21 mouse cellular contexts compared by ENCODE assay signal in the genomic region with DNA sequence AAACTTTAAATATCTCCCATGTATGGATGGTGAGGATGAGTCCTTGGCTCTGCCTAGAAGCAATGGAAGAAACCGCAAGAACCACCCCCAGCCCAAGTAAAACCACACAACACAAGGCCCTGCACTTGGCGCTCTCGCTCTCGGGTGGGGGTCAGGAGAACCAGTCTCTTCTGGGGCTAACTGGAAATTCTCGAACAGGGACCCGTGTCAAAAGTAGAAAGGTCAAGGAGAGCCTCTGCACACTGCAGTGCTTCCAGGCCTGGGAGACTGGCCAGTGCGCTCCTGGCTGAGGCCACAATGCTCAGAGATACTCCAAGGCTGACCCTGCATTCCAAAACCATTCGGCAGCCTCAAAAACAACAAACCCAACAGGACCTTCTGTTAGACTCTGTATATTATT. TPM values are rescaled to one million over a fixed set of nuclear protein-coding genes. Genes with fewer than 3 reads are reported as not detected.
A peak's percentile ranks its signal among the peaks of the same experiment; 100 is the strongest.
DNase-seq lines count a peak whose midpoint lies in the region; ATAC-seq lines count a peak whose summit lies in the region.
"Had no signal": no experiment of that assay in that cellular context is flagged by ENCODE, and none has a peak within 500 bp of the region (broad histone marks: within the 10 kb centered on the region; RNA-seq: fewer than 3 reads in every experiment).

No protein-coding gene starts in this region.

- no peak for ATAC-seq in frontal cortex, adult (ENCODE audit: low TSS enrichment)
- ATAC-seq: activated CD4-positive, CD25-positive, alpha-beta regulatory T cell, adult 4 months; forebrain, embryonic 13.5 days; forebrain, embryonic 16.5 days; hindbrain, embryonic 16.5 days; intestine, embryonic 15.5 days had no signal

- DNase-seq in adrenal gland, adult (ENCODE audit: inconsistent age in 2 of 2, low spot score in 1 of 2), result peak; percentile 85 to 92
- DNase-seq in adrenal gland, postnatal 4 days (ENCODE audit: low spot score in 2 of 2), result no peak
- DNase-seq in testis, postnatal 14 days (ENCODE audit: low spot score), result peak; percentile 50
- no peak for DNase-seq in testis, postnatal 10 days (ENCODE audit: low spot score)
- peak; percentile 81 for DNase-seq in adrenal gland, postnatal 14 days
- no peak for DNase-seq in right cerebral cortex, adult 2 months (ENCODE audit: low spot score in 2 of 2)
- no peak for DNase-seq in c-Kit-positive CD71-positive TER-119-positive erythroid progenitor cells, embryonic 14.5 days (ENCODE audit: low spot score)
- DNase-seq: cerebellum, adult 18-20 months; cerebellum, adult 9-11 months; cerebellum, postnatal 25 days; gastrocnemius, adult 2 months; gastrocnemius, postnatal 14 days; heart, adult 11 months; heart, postnatal 36 days; kidney, adult 18-20 months had no signal

RNA-seq across cellular contexts. Expression of gene Brd3os, which starts 4.7 kb away (rescaled TPM):
- total RNA-seq in adrenal gland, postnatal 4 days (2021), result 1 to 10 TPM; 7.7 to 7.8 TPM
- total RNA-seq in adrenal gland, postnatal 14 days (2021), result 5.0 and 7.9 TPM in 2 replicates

RNA-seq across cellular contexts. Expression of gene Vav2, which starts 20.0 kb away (rescaled TPM):
- total RNA-seq in adrenal gland, postnatal 4 days (2021), result 10 to 100 TPM; 30.9 to 34.5 TPM
- 21.7 and 28.3 TPM in 2 replicates for total RNA-seq in adrenal gland, postnatal 14 days (2021)

Comparison
In these comparisons a context has a peak if more than half of its experiments do, and no peak if none do; other contexts are left out.
1. DNase-seq: peak in adrenal gland, adult (2 of 2), testis, postnatal 14 days (single experiment) and adrenal gland, postnatal 14 days (single experiment); none in adrenal gland, postnatal 4 days (0 of 2), testis, postnatal 10 days (single experiment), right cerebral cortex, adult 2 months (0 of 2) and c-Kit-positive CD71-positive TER-119-positive erythroid progenitor cells, embryonic 14.5 days (single experiment).